Mouse (Mus musculus) heart, adult 18-20 months (tissue): Measurements from ENCODE around the gene Fbxl5. TPM values are rescaled to one million over a fixed set of nuclear protein-coding genes. Genes with fewer than 3 reads are reported as not detected.

Experiments used
- DNase-seq, 2 experiments: peaks; one replicate each; pipeline ENCODE4 v3.0.0; 2021 to 2022; ENCODE audit warnings: mixed read lengths in 1 of 2
- total RNA-seq, 2 experiments: library from RNA; stranded (reverse); gene quantifications; 2 replicates each; pipeline ENCODE4 v1.2.3; 2021

Fbxl5 gene
- total RNA-seq, 2 experiments from 2014 or later: 39.0 to 42.3 TPM

GRCm38 (mm10) chr5:43836590-43836989, 15.2 kb upstream of the Fbxl5 start:
- DNase-seq: no peak

GRCm38 (mm10) chr5:43827366-43827765, 5.9 kb upstream of the Fbxl5 start:
- no peak for DNase-seq

- DNase-seq: no peak
Observed at GRCm38 (mm10) chr5:43826883-43827282, 5.4 kb upstream of the Fbxl5 start.

- DNase-seq: no peak
Observed at GRCm38 (mm10) chr5:43824580-43824979, 3.1 kb upstream of the Fbxl5 start.

GRCm38 (mm10) chr5:43822824-43823223, 1.4 kb upstream of the Fbxl5 start:
- DNase-seq: no peak

- DNase-seq: no peak
Observed at GRCm38 (mm10) chr5:43822199-43822598, 761 bp upstream of the Fbxl5 start.

- no peak for DNase-seq
Observed at GRCm38 (mm10) chr5:43820785-43821184, 653 bp downstream of the Fbxl5 start.

GRCm38 (mm10) chr5:43818695-43819094, 2.7 kb downstream of the Fbxl5 start, which contains the start of gene Bst1:
Gene Bst1, plus strand, starts transcription at chr5:43818885.
- DNase-seq: peak in 1 of 2 experiments; percentile 35

GRCm38 (mm10) chr5:43815769-43816168, 5.7 kb downstream of the Fbxl5 start:
- DNase-seq: no peak

- no peak for DNase-seq
Observed at GRCm38 (mm10) chr5:43814536-43814935, 6.9 kb downstream of the Fbxl5 start.

GRCm38 (mm10) chr5:43810427-43811062, 10.9 kb downstream of the Fbxl5 start:
- DNase-seq: no peak

- DNase-seq: peak; percentile 82 to 85
Observed at GRCm38 (mm10) chr5:43807744-43808696, 13.4 kb downstream of the Fbxl5 start.

- no peak for DNase-seq
Observed at GRCm38 (mm10) chr5:43806914-43807313, 14.5 kb downstream of the Fbxl5 start.

GRCm38 (mm10) chr5:43806340-43806739, 15.1 kb downstream of the Fbxl5 start:
- DNase-seq: no peak

GRCm38 (mm10) chr5:43805401-43805800, 16.0 kb downstream of the Fbxl5 start:
- DNase-seq: no peak

- no peak for DNase-seq
Observed at GRCm38 (mm10) chr5:43801798-43802197, 19.6 kb downstream of the Fbxl5 start.

GRCm38 (mm10) chr5:43801253-43801652, 20.2 kb downstream of the Fbxl5 start:
- no peak for DNase-seq

- no peak for DNase-seq
Observed at GRCm38 (mm10) chr5:43800700-43801099, 20.7 kb downstream of the Fbxl5 start.

- peak in 1 of 2 experiments; percentile 31 for DNase-seq
Observed at GRCm38 (mm10) chr5:43799530-43799929, 21.9 kb downstream of the Fbxl5 start.

- no peak for DNase-seq
Observed at GRCm38 (mm10) chr5:43792354-43792753, 29.1 kb downstream of the Fbxl5 start.

GRCm38 (mm10) chr5:43787976-43788752, 33.3 kb downstream of the Fbxl5 start:
- DNase-seq: no peak

- DNase-seq: peak in 1 of 2 experiments; percentile 22
Observed at GRCm38 (mm10) chr5:43786607-43787006, 34.8 kb downstream of the Fbxl5 start.
